Mouse (Mus musculus): ENCODE data around the gene Samd8. TPM values are rescaled to one million over a fixed set of nuclear protein-coding genes. Genes with fewer than 3 reads are reported as not detected.

Samd8 gene
- polyA plus RNA-seq, 1 experiment from 2014 or later, result 11.5 TPM

DNA sequence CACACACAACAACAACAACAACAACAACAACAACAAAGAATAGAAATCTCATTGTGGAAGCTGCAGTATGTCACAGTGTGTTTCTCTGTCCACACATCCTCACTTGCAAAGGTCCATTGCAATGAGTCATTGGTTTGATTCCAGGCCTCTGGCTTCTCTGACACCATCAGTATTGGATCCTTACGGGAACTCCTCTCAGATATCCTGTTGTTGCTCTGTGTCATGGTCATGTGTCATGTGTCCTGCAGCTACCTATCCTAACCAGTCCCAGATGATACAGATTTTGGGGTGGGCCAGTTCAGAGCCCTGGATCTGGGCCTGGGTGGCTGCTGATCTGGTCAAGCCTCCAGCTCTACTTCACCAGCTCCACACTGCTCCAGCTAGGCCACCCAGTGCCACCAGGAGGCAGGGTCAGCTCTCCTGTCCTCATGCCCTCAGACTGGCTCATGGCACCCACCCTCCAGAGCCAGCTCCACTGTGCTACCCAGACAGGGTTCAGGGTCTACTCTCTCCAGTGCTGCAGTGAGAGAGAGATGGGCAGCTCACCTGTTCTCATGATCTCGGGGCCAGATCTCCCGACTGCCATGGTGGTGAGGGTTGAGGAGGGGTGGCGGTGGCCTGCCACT, 70.7 kb downstream of the Samd8 start:
- Histone ChIP-seq H3K9me3 (ENCODE audit: control insufficient read depth, low read length) (no peaks in the 10 kb centered on the region), H3K4me2 (ENCODE audit: low read length) (no peak overlapping the region), H3K4me3 (ENCODE audit: control insufficient read depth in 1 of 2, insufficient read depth in 1 of 2, low read depth in 1 of 2, low read length in 2 of 2) (no peak overlapping the region), H3K9ac (ENCODE audit: low read length) (no peak overlapping the region), H3K4me1 (ENCODE audit: control insufficient read depth in 2 of 2, insufficient read depth in 2 of 2, low read length in 2 of 2) (peaks cover 32 to 42% of the 10 kb centered on the region in 2 experiments), H3K36me3 (ENCODE audit: control insufficient read depth, insufficient read depth, low read length) (no peaks in the 10 kb centered on the region), H3K27me3 (ENCODE audit: control insufficient read depth, insufficient read depth, low read length) (no peaks in the 10 kb centered on the region), H3K27ac (replicated peaks in 1 of 2; ENCODE audit: control insufficient read depth in 1 of 2, insufficient read depth in 1 of 2, low read depth in 2 of 2, low read length in 2 of 2) (no peak overlapping the region)
- no peak for ATAC-seq (ENCODE audit: insufficient number of reproducible peaks, insufficient read depth, low FRiP score, low read depth)
- WGBS, result 81% methylated on average over 4 of the region's 4 CpGs

DNA sequence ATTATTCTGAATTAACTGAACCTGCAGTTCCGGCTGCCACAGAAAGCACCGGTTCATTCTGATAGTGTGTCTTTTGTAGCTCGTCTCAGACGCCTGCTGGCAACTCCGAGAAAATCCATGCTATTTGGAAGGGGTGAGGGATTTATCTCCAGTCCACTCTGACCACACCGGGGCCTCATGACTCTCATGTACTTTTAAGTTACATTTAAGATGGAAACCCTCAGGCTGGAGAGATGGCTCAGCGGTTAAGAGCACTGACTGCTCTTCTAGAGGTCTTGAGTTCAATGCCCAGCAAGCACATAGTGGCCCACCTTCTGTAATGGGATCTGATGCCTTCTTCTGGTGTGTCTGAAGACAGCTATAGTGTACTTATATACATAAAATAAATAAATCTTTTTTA, 72.0 kb downstream of the Samd8 start:
- H3K27ac ChIP-seq (replicated peaks in 1 of 2; ENCODE audit: control insufficient read depth in 1 of 2, insufficient read depth in 1 of 2, low read depth in 2 of 2, low read length in 2 of 2), result peak overlapping the region; percentile 93 to 99
- no peaks in the 10 kb centered on the region for H3K27me3 ChIP-seq (ENCODE audit: control insufficient read depth, insufficient read depth, low read length)
- H3K9ac ChIP-seq (ENCODE audit: low read length), result no peak overlapping the region
- H3K9me3 ChIP-seq (ENCODE audit: control insufficient read depth, low read length), result no peaks in the 10 kb centered on the region
- 32% methylated on average over 7 of the region's 7 CpGs for WGBS
- H3K4me1 ChIP-seq (ENCODE audit: control insufficient read depth in 2 of 2, insufficient read depth in 2 of 2, low read length in 2 of 2), result peaks cover 39 to 47% of the 10 kb centered on the region in 2 experiments
- no peak overlapping the region for H3K4me3 ChIP-seq (ENCODE audit: control insufficient read depth in 1 of 2, insufficient read depth in 1 of 2, low read depth in 1 of 2, low read length in 2 of 2)
- no peaks in the 10 kb centered on the region for H3K36me3 ChIP-seq (ENCODE audit: control insufficient read depth, insufficient read depth, low read length)
- no peak for ATAC-seq (ENCODE audit: insufficient number of reproducible peaks, insufficient read depth, low FRiP score, low read depth)
- H3K4me2 ChIP-seq (ENCODE audit: low read length), result no peak overlapping the region

DNA sequence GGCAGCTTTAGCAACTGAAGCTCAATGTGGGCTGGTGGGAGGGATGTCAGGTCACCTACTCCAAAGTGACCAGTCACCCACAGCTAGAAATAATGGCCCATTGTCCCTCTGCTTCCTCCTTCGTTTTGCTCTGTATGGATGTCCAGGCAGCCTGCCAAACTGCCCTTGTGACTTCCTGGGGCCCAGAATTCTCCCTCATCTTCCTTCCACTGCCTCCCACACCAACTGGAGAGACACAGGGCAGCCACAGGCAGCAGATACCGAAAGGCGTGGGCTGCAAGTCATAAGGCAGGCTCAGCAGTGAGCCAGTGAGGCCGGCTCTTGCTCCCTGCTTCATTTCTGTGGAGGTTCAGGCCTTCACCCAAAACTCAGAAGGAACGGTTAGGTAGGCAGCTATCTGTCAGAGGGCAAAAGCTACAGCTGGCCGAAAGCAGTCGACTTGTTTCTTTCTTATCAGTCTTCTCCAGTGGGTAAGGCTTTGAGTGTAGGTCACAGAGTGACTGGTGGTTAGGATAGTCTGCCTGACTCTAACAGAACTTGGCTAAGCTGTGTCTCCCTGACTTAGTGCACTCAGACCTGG, 72.6 kb downstream of the Samd8 start:
- no peaks in the 10 kb centered on the region for H3K27me3 ChIP-seq (ENCODE audit: control insufficient read depth, insufficient read depth, low read length)
- ATAC-seq (ENCODE audit: insufficient number of reproducible peaks, insufficient read depth, low FRiP score, low read depth), result peak; percentile 62
- H3K36me3 ChIP-seq (ENCODE audit: control insufficient read depth, insufficient read depth, low read length), result no peaks in the 10 kb centered on the region
- H3K27ac ChIP-seq (replicated peaks in 1 of 2; ENCODE audit: control insufficient read depth in 1 of 2, insufficient read depth in 1 of 2, low read depth in 2 of 2, low read length in 2 of 2), result peak overlapping the region; percentile 93 to 99
- H3K4me3 ChIP-seq (ENCODE audit: control insufficient read depth in 1 of 2, insufficient read depth in 1 of 2, low read depth in 1 of 2, low read length in 2 of 2), result no peak overlapping the region
- no peaks in the 10 kb centered on the region for H3K9me3 ChIP-seq (ENCODE audit: control insufficient read depth, low read length)
- 2% methylated on average over 7 of the region's 7 CpGs for WGBS
- peaks cover 39 to 47% of the 10 kb centered on the region in 2 experiments for H3K4me1 ChIP-seq (ENCODE audit: control insufficient read depth in 2 of 2, insufficient read depth in 2 of 2, low read length in 2 of 2)
- H3K4me2 ChIP-seq (ENCODE audit: low read length), result peak overlapping the region; percentile 46
- peak overlapping the region; percentile 25 for H3K9ac ChIP-seq (ENCODE audit: low read length)

DNA sequence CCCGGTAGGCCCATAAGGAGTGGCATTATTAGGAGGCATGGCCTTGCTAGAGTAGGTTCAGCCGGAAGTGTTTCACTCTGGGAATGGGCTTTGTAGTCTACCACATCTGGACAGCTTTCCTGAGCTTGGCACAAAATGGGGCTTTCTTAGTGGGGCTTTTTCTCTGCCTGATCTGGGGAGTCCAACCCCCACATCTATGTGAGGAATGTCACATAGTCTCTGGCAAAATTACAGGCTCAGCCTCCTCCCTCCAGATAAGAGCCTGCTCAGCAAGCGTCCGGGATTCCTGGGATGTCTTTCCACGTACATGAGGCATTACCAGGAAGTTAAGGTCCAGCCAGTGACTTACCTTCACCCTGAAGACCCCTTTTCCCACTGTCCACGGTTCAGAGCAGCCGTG, 73.6 kb downstream of the Samd8 start:
- peak; percentile 63 for ATAC-seq (ENCODE audit: insufficient number of reproducible peaks, insufficient read depth, low FRiP score, low read depth)
- peaks cover 39 to 47% of the 10 kb centered on the region in 2 experiments for H3K4me1 ChIP-seq (ENCODE audit: control insufficient read depth in 2 of 2, insufficient read depth in 2 of 2, low read length in 2 of 2)
- WGBS, result 20% methylated on average over 7 of the region's 7 CpGs
- no peaks in the 10 kb centered on the region for H3K27me3 ChIP-seq (ENCODE audit: control insufficient read depth, insufficient read depth, low read length)
- H3K4me3 ChIP-seq (ENCODE audit: control insufficient read depth in 1 of 2, insufficient read depth in 1 of 2, low read depth in 1 of 2, low read length in 2 of 2), result no peak overlapping the region
- H3K4me2 ChIP-seq (ENCODE audit: low read length), result peak overlapping the region; percentile 34
- H3K27ac ChIP-seq (replicated peaks in 1 of 2; ENCODE audit: control insufficient read depth in 1 of 2, insufficient read depth in 1 of 2, low read depth in 2 of 2, low read length in 2 of 2), result peak overlapping the region; percentile 80 to 99
- no peak overlapping the region for H3K9ac ChIP-seq (ENCODE audit: low read length)
- H3K9me3 ChIP-seq (ENCODE audit: control insufficient read depth, low read length), result no peaks in the 10 kb centered on the region
- H3K36me3 ChIP-seq (ENCODE audit: control insufficient read depth, insufficient read depth, low read length), result no peaks in the 10 kb centered on the region

DNA sequence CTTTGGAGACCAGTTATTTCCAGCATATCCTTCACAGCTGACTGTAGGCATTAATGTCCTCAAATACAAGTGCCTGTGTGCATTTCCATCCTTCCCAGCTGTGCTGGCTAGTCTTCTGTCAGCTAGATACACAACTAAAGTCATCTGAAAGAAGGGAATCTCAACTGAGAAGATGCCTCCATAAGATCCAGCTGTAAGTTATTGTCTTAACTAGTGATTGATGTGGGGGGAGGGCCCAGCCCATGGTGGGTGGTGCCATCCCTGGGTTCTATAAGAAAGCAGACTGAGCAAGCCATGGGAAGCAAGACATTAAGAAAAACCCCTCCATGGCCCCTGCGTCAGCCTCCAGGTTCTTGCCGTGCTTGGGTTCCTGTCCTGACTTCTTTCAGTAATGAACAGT, 74.6 kb downstream of the Samd8 start, which contains the start of gene Vdac2:
Gene Vdac2, plus strand, starts transcription at position 301 of the 400 bp plus-strand sequence.
- Histone ChIP-seq H3K27me3 (ENCODE audit: control insufficient read depth, insufficient read depth, low read length) (no peaks in the 10 kb centered on the region), H3K4me1 (ENCODE audit: control insufficient read depth in 2 of 2, insufficient read depth in 2 of 2, low read length in 2 of 2) (peaks cover 42 to 50% of the 10 kb centered on the region in 2 experiments), H3K9me3 (ENCODE audit: control insufficient read depth, low read length) (no peaks in the 10 kb centered on the region), H3K9ac (ENCODE audit: low read length) (no peak within 1 kb of the TSS), H3K27ac (replicated peaks in 1 of 2; ENCODE audit: control insufficient read depth in 1 of 2, insufficient read depth in 1 of 2, low read depth in 2 of 2, low read length in 2 of 2) (peak within 1 kb of the TSS; percentile 80 to 99), H3K36me3 (ENCODE audit: control insufficient read depth, insufficient read depth, low read length) (no peaks in the 10 kb centered on the region), H3K4me2 (ENCODE audit: low read length) (peak within 1 kb of the TSS; percentile 34), H3K4me3 (ENCODE audit: control insufficient read depth in 1 of 2, insufficient read depth in 1 of 2, low read depth in 1 of 2, low read length in 2 of 2) (no peak within 1 kb of the TSS)
- 80% methylated on average over 2 of the region's 2 CpGs for whole genome bisulfite sequencing
- ATAC-seq (ENCODE audit: insufficient number of reproducible peaks, insufficient read depth, low FRiP score, low read depth), result no peak

DNA sequence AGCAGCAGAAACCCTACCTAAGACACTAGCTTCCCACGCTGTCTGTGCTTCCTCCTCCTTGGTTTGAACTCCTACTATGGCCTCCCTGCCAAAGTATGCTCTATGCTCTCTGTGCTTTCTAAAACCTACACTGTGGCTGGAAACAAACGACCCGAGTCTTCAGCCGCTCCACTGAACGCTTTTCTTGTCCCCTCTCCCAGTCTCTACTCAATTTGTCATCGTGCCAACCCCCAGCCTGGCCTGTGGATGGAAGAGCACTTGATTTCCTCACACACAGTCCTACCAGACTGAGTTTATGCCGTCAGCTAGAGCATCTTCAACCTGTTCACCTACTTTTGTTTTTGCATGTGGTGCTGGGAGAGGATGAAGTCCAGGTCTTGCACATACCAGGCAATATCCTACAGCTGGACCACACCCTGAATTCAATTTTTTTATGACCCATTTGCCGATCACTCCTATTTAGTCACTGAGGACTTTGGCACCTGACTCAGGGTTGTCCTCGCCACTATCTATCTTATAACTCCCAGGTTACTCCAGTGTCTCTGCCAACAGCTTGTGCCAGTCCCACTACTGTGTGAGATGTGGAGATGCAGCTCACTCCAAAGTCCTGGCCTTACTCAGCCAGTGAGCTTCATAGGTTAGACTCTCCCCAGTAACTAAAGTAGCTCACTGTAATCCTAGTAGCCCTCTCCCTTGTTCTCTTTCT, 75.6 kb downstream of the Samd8 start:
- peak overlapping the region in 1 of 2 experiments; percentile 99; a peak in 2 of 4 replicates for H3K27ac ChIP-seq (replicated peaks in 1 of 2; ENCODE audit: control insufficient read depth in 1 of 2, insufficient read depth in 1 of 2, low read depth in 2 of 2, low read length in 2 of 2)
- no peaks in the 10 kb centered on the region for H3K36me3 ChIP-seq (ENCODE audit: control insufficient read depth, insufficient read depth, low read length)
- no peak overlapping the region for H3K4me3 ChIP-seq (ENCODE audit: control insufficient read depth in 1 of 2, insufficient read depth in 1 of 2, low read depth in 1 of 2, low read length in 2 of 2)
- no peak overlapping the region for H3K4me2 ChIP-seq (ENCODE audit: low read length)
- peaks cover 49 to 58% of the 10 kb centered on the region in 2 experiments for H3K4me1 ChIP-seq (ENCODE audit: control insufficient read depth in 2 of 2, insufficient read depth in 2 of 2, low read length in 2 of 2)
- WGBS, result 72% methylated on average over 9 of the region's 9 CpGs
- ATAC-seq (ENCODE audit: insufficient number of reproducible peaks, insufficient read depth, low FRiP score, low read depth), result no peak
- no peak overlapping the region for H3K9ac ChIP-seq (ENCODE audit: low read length)
- H3K9me3 ChIP-seq (ENCODE audit: control insufficient read depth, low read length), result no peaks in the 10 kb centered on the region
- no peaks in the 10 kb centered on the region for H3K27me3 ChIP-seq (ENCODE audit: control insufficient read depth, insufficient read depth, low read length)

DNA sequence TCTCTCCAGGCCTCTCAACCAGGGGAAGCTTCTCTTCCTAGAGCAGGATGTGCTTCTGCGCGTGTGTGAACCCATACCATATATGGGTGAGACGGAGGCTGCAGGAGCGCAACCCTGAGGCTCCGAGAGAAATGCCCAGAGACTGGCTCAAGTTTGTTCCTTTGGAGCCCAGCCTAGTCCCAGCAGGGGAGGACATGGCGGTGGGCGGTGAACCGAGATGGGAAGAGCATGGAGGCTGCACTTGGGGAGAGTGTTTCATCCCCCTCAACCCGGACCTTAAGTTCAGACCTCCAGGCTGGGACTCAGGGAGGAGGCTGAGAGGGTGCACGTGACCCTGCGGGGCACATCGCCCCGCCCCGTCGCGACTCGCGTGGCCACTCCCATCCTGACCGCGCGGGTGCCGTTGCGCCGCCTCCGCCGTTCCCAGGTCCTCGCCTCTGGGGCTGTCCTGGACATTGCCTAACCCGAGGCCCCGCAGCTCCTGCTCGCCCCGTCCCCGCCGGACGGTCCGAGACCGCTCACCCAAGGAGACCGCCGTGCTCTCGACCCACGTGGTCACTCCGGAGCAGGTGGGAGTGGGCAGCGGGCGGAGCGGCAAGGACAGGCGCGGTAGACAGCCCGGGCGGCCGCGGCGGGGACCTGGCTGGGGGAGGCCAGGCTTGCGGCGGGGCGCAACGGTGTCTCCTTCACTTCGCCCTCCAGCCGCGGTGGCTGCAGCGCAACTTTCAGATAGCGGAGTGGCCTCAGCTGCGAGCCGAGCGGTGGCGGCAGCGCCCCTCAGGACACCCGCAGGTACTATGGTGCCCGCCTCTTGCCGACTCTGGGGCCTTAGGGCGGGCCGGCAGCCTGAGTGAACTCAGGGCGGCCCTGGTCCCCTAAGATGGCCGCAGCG, 80.8 kb downstream of the Samd8 start:
- peak overlapping the region; percentile 97 to 100 for H3K27ac ChIP-seq (replicated peaks in 1 of 2; ENCODE audit: control insufficient read depth in 1 of 2, insufficient read depth in 1 of 2, low read depth in 2 of 2, low read length in 2 of 2)
- H3K4me2 ChIP-seq (ENCODE audit: low read length), result peak overlapping the region; percentile 93
- H3K9me3 ChIP-seq (ENCODE audit: control insufficient read depth, low read length), result no peaks in the 10 kb centered on the region
- under 1% methylated on average over 55 of the region's 73 CpGs for WGBS
- H3K4me1 ChIP-seq (ENCODE audit: control insufficient read depth in 2 of 2, insufficient read depth in 2 of 2, low read length in 2 of 2), result peaks cover 16 to 37% of the 10 kb centered on the region in 2 experiments
- peaks cover 35% of the 10 kb centered on the region for H3K36me3 ChIP-seq (ENCODE audit: control insufficient read depth, insufficient read depth, low read length)
- peak overlapping the region; percentile 95 to 96 for H3K4me3 ChIP-seq (ENCODE audit: control insufficient read depth in 1 of 2, insufficient read depth in 1 of 2, low read depth in 1 of 2, low read length in 2 of 2)
- H3K27me3 ChIP-seq (ENCODE audit: control insufficient read depth, insufficient read depth, low read length), result no peaks in the 10 kb centered on the region
- peak overlapping the region; percentile 97 for H3K9ac ChIP-seq (ENCODE audit: low read length)
- ATAC-seq (ENCODE audit: insufficient number of reproducible peaks, insufficient read depth, low FRiP score, low read depth), result peak; percentile 99

Data from heart, embryonic 14.5 days (tissue).